Mouse (Mus musculus): ENCODE data around the gene Kif11. TPM values are rescaled to one million over a fixed set of nuclear protein-coding genes. Genes with fewer than 3 reads are reported as not detected.

Kif11 gene
- polyA plus RNA-seq, 1 experiment from 2014 or later: 18.5 TPM

DNA sequence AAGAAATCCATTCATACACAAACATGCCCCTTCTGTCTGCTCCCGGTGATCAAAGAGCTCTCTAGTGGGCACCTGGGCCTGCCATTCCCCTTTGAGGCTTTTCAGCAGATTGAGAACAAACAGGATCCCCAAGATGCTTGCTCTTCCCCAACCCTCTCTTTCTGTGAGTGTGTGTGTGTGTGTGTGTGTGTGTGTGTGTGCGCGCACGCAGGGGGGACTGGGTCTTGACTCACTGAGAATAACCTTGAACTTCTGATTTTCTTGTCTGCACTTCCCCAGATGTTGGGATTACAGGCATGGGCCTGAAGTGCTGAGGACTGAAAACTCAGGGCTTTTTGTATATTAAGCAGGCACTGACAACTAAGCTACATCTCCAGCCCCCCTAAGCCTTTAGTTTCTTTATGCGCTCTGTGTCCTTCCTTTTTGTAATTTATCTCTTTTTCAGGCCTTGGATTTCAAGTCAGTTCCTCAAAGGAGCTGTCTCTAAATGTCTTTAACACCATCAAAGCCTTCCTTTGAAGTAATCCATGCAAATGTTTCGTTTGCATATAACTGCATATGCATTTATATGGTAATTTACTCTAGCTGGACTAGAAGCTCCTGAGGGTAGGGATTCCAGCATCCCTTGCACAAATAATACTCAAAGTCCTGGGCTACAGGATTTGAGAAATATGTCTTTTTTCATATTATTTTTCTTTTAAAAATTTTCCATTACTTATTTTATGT is 92.8 kb downstream of the Kif11 start:
- ATAC-seq (replicated peaks; ENCODE audit: low FRiP score, low read depth): no peak
- H3K9ac ChIP-seq (ENCODE audit: low read depth, low read length): no peak overlapping the region
- TF ChIP-seq CTCF (IDR thresholded peaks at IDR 0.05; ENCODE audit: low read depth): no peak
- no peak overlapping the region for H3K4me3 ChIP-seq (replicated peaks; ENCODE audit: low read depth, low read length)
- no peak overlapping the region for H3K4me2 ChIP-seq (ENCODE audit: low read length)
- no peak overlapping the region for H3K27ac ChIP-seq
- no peak for DNase-seq (ENCODE audit: low spot score)
- H3K36me3 ChIP-seq (ENCODE audit: insufficient read depth, low read length): no peaks in the 10 kb centered on the region
- no peaks in the 10 kb centered on the region for H3K9me3 ChIP-seq (replicated peaks; ENCODE audit: low read length)
- no peaks in the 10 kb centered on the region for H3K4me1 ChIP-seq (replicated peaks; ENCODE audit: insufficient read depth, low read length)
- no peaks in the 10 kb centered on the region for H3K27me3 ChIP-seq (ENCODE audit: insufficient read depth, low read length)
- WGBS: 75% methylated on average over 6 of the region's 6 CpGs

Other genes starting within 250 kb of the Kif11 start
- gene March5, start 168.9 kb upstream of the Kif11 start, polyA plus RNA-seq (2015; fragmentation: Nextera tagmentation; extraction: Ambion mirVana): 96.4 and 98.2 TPM in 2 replicates
- 2.1 and 2.7 TPM in 2 replicates for gene Cpeb3, start 167.8 kb upstream of the Kif11 start, polyA plus RNA-seq (2015; fragmentation: Nextera tagmentation; extraction: Ambion mirVana)
- gene Ide, start 38.6 kb upstream of the Kif11 start, polyA plus RNA-seq (2015; fragmentation: Nextera tagmentation; extraction: Ambion mirVana): 37.3 and 42.3 TPM in 2 replicates
- 7.6 and 10.1 TPM in 2 replicates for gene Hhex, start 58.4 kb downstream of the Kif11 start, polyA plus RNA-seq (2015; fragmentation: Nextera tagmentation; extraction: Ambion mirVana)
- 28.1 and 29.9 TPM in 2 replicates for gene Exoc6, start 174.0 kb downstream of the Kif11 start, polyA plus RNA-seq (2015; fragmentation: Nextera tagmentation; extraction: Ambion mirVana)

All from kidney, postnatal 0 days (tissue).